Mouse (Mus musculus) brown adipose tissue, adult 24 weeks (tissue): ENCODE measurements at regions not wholly inside any gene's neighbourhood (a gene's known extent, or its start where the extent isn't known, plus 50 kb on each side); places are given as distances from the start of the nearest gene placed in this dataset.

ENCODE experiments used
- H3K27ac ChIP-seq: fragments of 200-500 bp; replicated peaks from 2 replicates; pipeline ENCODE4 v1.5.1; 2012; ENCODE audit warnings: low read depth, mild to moderate bottlenecking, low read length
- H3K4me1 ChIP-seq: fragments of 200-500 bp; 2 replicates; pipeline ENCODE4 v1.6.1; 2012; ENCODE audit warnings: low read length, mixed read lengths; ENCODE audit not compliant: control insufficient read depth, insufficient read depth, insufficient read length
- H3K4me3 ChIP-seq: fragments of 200-500 bp; 2 replicates; pipeline ENCODE4 v1.5.1; 2012; ENCODE audit warnings: low read depth, mild to moderate bottlenecking, low read length, moderate library complexity; ENCODE audit not compliant: insufficient read depth

- H3K4me3 ChIP-seq: no peak overlapping the region
- no peak overlapping the region for H3K27ac ChIP-seq
- no peaks in the 10 kb centered on the region for H3K4me1 ChIP-seq
Measured at GRCm38 (mm10) chr2:46678366-46678765, 1561.2 kb upstream of the Zeb2 start.

GRCm38 (mm10) chr2:46669517-46670291 lies 1552.5 kb upstream of the Zeb2 start:
- no peaks in the 10 kb centered on the region for H3K4me1 ChIP-seq
- no peak overlapping the region for H3K27ac ChIP-seq
- H3K4me3 ChIP-seq: no peak overlapping the region

- Histone ChIP-seq H3K4me3 (no peak overlapping the region), H3K4me1 (no peaks in the 10 kb centered on the region)
Measured at GRCm38 (mm10) chr2:46666990-46667337, 1549.8 kb upstream of the Zeb2 start.

GRCm38 (mm10) chr2:46666084-46666989 lies 1549.1 kb upstream of the Zeb2 start:
- Histone ChIP-seq H3K4me1 (no peaks in the 10 kb centered on the region), H3K27ac (no peak overlapping the region), H3K4me3 (no peak overlapping the region)

More at GRCm38 (mm10) chr2:46666990-46667337, 1549.8 kb upstream of the Zeb2 start:
- no peak overlapping the region for H3K27ac ChIP-seq

GRCm38 (mm10) chr2:46661876-46662275 lies 1544.7 kb upstream of the Zeb2 start:
- Histone ChIP-seq H3K4me3 (no peak overlapping the region), H3K27ac (no peak overlapping the region), H3K4me1 (no peaks in the 10 kb centered on the region)

- no peak overlapping the region for H3K4me3 ChIP-seq
- H3K4me1 ChIP-seq: no peaks in the 10 kb centered on the region; the same call in 1 of the 2 replicates
- H3K27ac ChIP-seq: no peak overlapping the region
Measured at GRCm38 (mm10) chr2:46660577-46660976, 1543.4 kb upstream of the Zeb2 start.

- Histone ChIP-seq H3K4me3 (no peak overlapping the region), H3K4me1 (no peaks in the 10 kb centered on the region; the same call in 1 of the 2 replicates), H3K27ac (no peak overlapping the region)
Measured at GRCm38 (mm10) chr2:46655289-46655688, 1538.1 kb upstream of the Zeb2 start.

- H3K4me3 ChIP-seq: no peak overlapping the region
- H3K4me1 ChIP-seq: no peaks in the 10 kb centered on the region; the same call in 1 of the 2 replicates
- no peak overlapping the region for H3K27ac ChIP-seq
Measured at GRCm38 (mm10) chr2:46652616-46653015, 1535.4 kb upstream of the Zeb2 start.

- no peak overlapping the region for H3K4me3 ChIP-seq
- no peak overlapping the region for H3K27ac ChIP-seq
- no peaks in the 10 kb centered on the region for H3K4me1 ChIP-seq
Measured at GRCm38 (mm10) chr2:46646366-46646765, 1529.2 kb upstream of the Zeb2 start.

- no peak overlapping the region for H3K4me3 ChIP-seq
- no peaks in the 10 kb centered on the region for H3K4me1 ChIP-seq
Measured at GRCm38 (mm10) chr2:46609217-46609616, 1492.0 kb upstream of the Zeb2 start.

GRCm38 (mm10) chr2:46581773-46582172 lies 1464.6 kb upstream of the Zeb2 start:
- Histone ChIP-seq H3K27ac (no peak overlapping the region), H3K4me3 (no peak overlapping the region), H3K4me1 (no peaks in the 10 kb centered on the region)

More at GRCm38 (mm10) chr2:46609217-46609616, 1492.0 kb upstream of the Zeb2 start:
- no peak overlapping the region for H3K27ac ChIP-seq

- H3K4me1 ChIP-seq: no peaks in the 10 kb centered on the region
- H3K27ac ChIP-seq: no peak overlapping the region
Measured at GRCm38 (mm10) chr2:46570416-46570815, 1453.2 kb upstream of the Zeb2 start.

GRCm38 (mm10) chr2:46533395-46533794 lies 1416.2 kb upstream of the Zeb2 start:
- no peak overlapping the region for H3K4me3 ChIP-seq
- H3K4me1 ChIP-seq: no peaks in the 10 kb centered on the region; the same call in 1 of the 2 replicates
- H3K27ac ChIP-seq: no peak overlapping the region

More at GRCm38 (mm10) chr2:46570416-46570815, 1453.2 kb upstream of the Zeb2 start:
- H3K4me3 ChIP-seq: no peak overlapping the region

GRCm38 (mm10) chr2:46530686-46531085 lies 1413.5 kb upstream of the Zeb2 start:
- no peaks in the 10 kb centered on the region; the same call in 1 of the 2 replicates for H3K4me1 ChIP-seq
- no peak overlapping the region for H3K27ac ChIP-seq
- H3K4me3 ChIP-seq: no peak overlapping the region

- Histone ChIP-seq H3K27ac (no peak overlapping the region), H3K4me1 (no peaks in the 10 kb centered on the region), H3K4me3 (no peak overlapping the region)
Measured at GRCm38 (mm10) chr2:46525223-46525622, 1408.0 kb upstream of the Zeb2 start.
